18 mouse cellular contexts compared by ENCODE assay signal in the genomic region with DNA sequence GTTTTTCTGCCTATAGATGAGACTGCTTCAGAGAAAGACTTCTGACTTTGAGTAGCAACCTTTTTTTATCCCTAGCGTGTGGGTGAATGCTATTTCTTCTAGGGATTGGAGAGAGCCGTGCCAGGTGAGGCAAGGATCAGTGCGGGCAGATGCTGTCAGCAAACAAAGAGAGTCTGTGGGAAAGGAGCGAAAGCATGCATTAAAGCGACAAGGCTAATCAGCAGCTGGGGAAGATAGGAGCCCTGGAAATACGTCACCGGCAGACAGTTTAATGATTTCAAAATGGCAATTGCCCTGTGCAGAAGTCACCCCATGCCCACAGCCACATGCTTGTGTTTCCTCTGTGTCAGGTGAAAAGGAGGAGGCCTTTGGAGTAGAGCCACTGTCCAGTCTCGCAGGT. TPM values are rescaled to one million over a fixed set of nuclear protein-coding genes. Genes with fewer than 3 reads are reported as not detected.
A peak's percentile ranks its signal among the peaks of the same experiment; 100 is the strongest.
DNase-seq lines count a peak whose midpoint lies in the region; ATAC-seq and TF ChIP-seq lines count a peak whose summit lies in the region.
"Had no signal": no experiment of that assay in that cellular context is flagged by ENCODE, and none has a peak within 500 bp of the region (broad histone marks: within the 10 kb centered on the region; RNA-seq: fewer than 3 reads in every experiment).

No protein-coding gene starts in this region.

- no peak for TF ChIP-seq CTCF in midbrain, postnatal 0 days (IDR thresholded peaks at IDR 0.05)

- ATAC-seq in hindbrain, embryonic 12.5 days (ENCODE audit: low FRiP score), result no peak
- no peak for ATAC-seq in hindbrain, embryonic 11.5 days (ENCODE audit: low FRiP score)
- peak; percentile 29; the same call in 1 of the 2 replicates for ATAC-seq in forebrain, embryonic 14.5 days
- peak; percentile 18; the same call in 1 of the 2 replicates for ATAC-seq in hindbrain, embryonic 16.5 days
- ATAC-seq in midbrain, postnatal 0 days (ENCODE audit: low FRiP score), result 0 out of 2 replicates have a peak, but pooled peaks have one; percentile 43

- H3K4me1 ChIP-seq in hindbrain, embryonic 12.5 days, result peaks cover 15% of the 10 kb centered on the region
- 0 out of 2 replicates have a peak, but pooled peaks cover 5% of the 10 kb centered on the region for H3K4me1 ChIP-seq in hindbrain, embryonic 11.5 days (replicated peaks; ENCODE audit: control insufficient read depth, insufficient read depth, low read length)
- peaks cover 13% of the 10 kb centered on the region; the same call in 1 of the 2 replicates for H3K4me1 ChIP-seq in forebrain, embryonic 14.5 days (ENCODE audit: control insufficient read depth, insufficient read depth, low read length)
- H3K4me1 ChIP-seq in hindbrain, embryonic 16.5 days (ENCODE audit: control insufficient read depth, insufficient read depth, low read depth, low read length), result peaks cover 4% of the 10 kb centered on the region; the same call in 1 of the 2 replicates
- H3K4me1 ChIP-seq in midbrain, postnatal 0 days (ENCODE audit: insufficient read depth, low read length), result no peaks in the 10 kb centered on the region; the same call in 1 of the 2 replicates

- H3K9me3 ChIP-seq in hindbrain, embryonic 12.5 days (replicated peaks), result 0 out of 2 replicates have a peak, but pooled peaks cover 4% of the 10 kb centered on the region
- no peaks in the 10 kb centered on the region for H3K9me3 ChIP-seq in hindbrain, embryonic 11.5 days (ENCODE audit: control insufficient read depth, low read length)
- H3K9me3 ChIP-seq in forebrain, embryonic 14.5 days (replicated peaks; ENCODE audit: control insufficient read depth, low read length), result no peaks in the 10 kb centered on the region
- H3K9me3 ChIP-seq in hindbrain, embryonic 16.5 days (ENCODE audit: control insufficient read depth, low read length), result no peaks in the 10 kb centered on the region
- no peaks in the 10 kb centered on the region for H3K9me3 ChIP-seq in midbrain, postnatal 0 days (ENCODE audit: low read length)
- H3K9me3 ChIP-seq: G1E; liver, embryonic 13.5 days had no signal

- H3K27ac ChIP-seq in hindbrain, embryonic 12.5 days, result peak overlapping the region; percentile 30; the same call in 1 of the 2 replicates
- H3K27ac ChIP-seq in hindbrain, embryonic 11.5 days (ENCODE audit: low read depth, low read length), result no peak overlapping the region
- peak overlapping the region; percentile 59 for H3K27ac ChIP-seq in forebrain, embryonic 14.5 days (ENCODE audit: low read depth, low read length)
- 0 out of 2 replicates have a peak overlapping the region, but pooled peaks have one; percentile 24 for H3K27ac ChIP-seq in hindbrain, embryonic 16.5 days (ENCODE audit: low read depth, low read length)
- peak overlapping the region; percentile 19; the same call in 1 of the 2 replicates for H3K27ac ChIP-seq in midbrain, postnatal 0 days (ENCODE audit: low read depth, low read length)
- H3K27ac ChIP-seq: liver, embryonic 13.5 days had no signal

- DNase-seq in hindbrain, embryonic 11.5 days (ENCODE audit: low spot score), result no peak
- DNase-seq in forebrain, embryonic 14.5 days (ENCODE audit: low spot score), result peak; percentile 59
- no peak for DNase-seq in midbrain, postnatal 0 days (ENCODE audit: low spot score)
- DNase-seq in spleen, postnatal 14 days (ENCODE audit: low spot score in 2 of 2), result no peak
- DNase-seq in thymus, postnatal 25 days, result no peak
- DNase-seq in gastrocnemius, postnatal 36 days, result no peak
- DNase-seq: adrenal gland, adult 2 months; cerebellum, adult 9-11 months; heart, postnatal 36 days; kidney, adult 2 months; layer of hippocampus, postnatal 36 days; left cerebral cortex, postnatal 4 days; liver, embryonic 13.5 days; thymus, adult 2 months had no signal

- peaks cover 4% of the 10 kb centered on the region; the same call in 1 of the 2 replicates for H3K27me3 ChIP-seq in hindbrain, embryonic 12.5 days
- H3K27me3 ChIP-seq in hindbrain, embryonic 11.5 days (ENCODE audit: control insufficient read depth, insufficient read depth, low read length), result no peaks in the 10 kb centered on the region
- no peaks in the 10 kb centered on the region for H3K27me3 ChIP-seq in forebrain, embryonic 14.5 days (replicated peaks; ENCODE audit: control insufficient read depth, insufficient read depth, low read length)
- no peaks in the 10 kb centered on the region for H3K27me3 ChIP-seq in hindbrain, embryonic 16.5 days (replicated peaks; ENCODE audit: control insufficient read depth, insufficient read depth, low read length)
- H3K27me3 ChIP-seq in midbrain, postnatal 0 days (ENCODE audit: insufficient read depth, low read length), result no peaks in the 10 kb centered on the region
- H3K27me3 ChIP-seq: liver, embryonic 13.5 days had no signal

- intact Hi-C loops in gastrocnemius, postnatal 36 days (cut with DNase I), result no loop called here

- no peaks in the 10 kb centered on the region for H3K36me3 ChIP-seq in hindbrain, embryonic 12.5 days
- no peaks in the 10 kb centered on the region for H3K36me3 ChIP-seq in hindbrain, embryonic 11.5 days (ENCODE audit: control insufficient read depth, insufficient read depth, low read length)
- no peaks in the 10 kb centered on the region for H3K36me3 ChIP-seq in forebrain, embryonic 14.5 days (ENCODE audit: control insufficient read depth, insufficient read depth, low read length)
- H3K36me3 ChIP-seq in hindbrain, embryonic 16.5 days (ENCODE audit: control insufficient read depth, insufficient read depth, low read length), result no peaks in the 10 kb centered on the region
- H3K36me3 ChIP-seq in midbrain, postnatal 0 days (ENCODE audit: insufficient read depth, low read length), result no peaks in the 10 kb centered on the region
- H3K36me3 ChIP-seq: G1E; liver, embryonic 13.5 days had no signal

- no peak overlapping the region for H3K4me2 ChIP-seq in hindbrain, embryonic 12.5 days (replicated peaks)
- H3K4me2 ChIP-seq in hindbrain, embryonic 11.5 days (replicated peaks; ENCODE audit: low read depth, low read length), result no peak overlapping the region
- no peak overlapping the region for H3K4me2 ChIP-seq in forebrain, embryonic 14.5 days (ENCODE audit: low read length)
- H3K4me2 ChIP-seq in hindbrain, embryonic 16.5 days (ENCODE audit: low read length), result no peak overlapping the region
- H3K4me2 ChIP-seq in midbrain, postnatal 0 days (ENCODE audit: low read depth, low read length, poor library complexity, severe bottlenecking), result no peak overlapping the region
- H3K4me2 ChIP-seq: liver, embryonic 13.5 days had no signal

- no peak overlapping the region for H3K4me3 ChIP-seq in hindbrain, embryonic 12.5 days
- no peak overlapping the region for H3K4me3 ChIP-seq in hindbrain, embryonic 11.5 days (ENCODE audit: low read depth, low read length)
- no peak overlapping the region for H3K4me3 ChIP-seq in forebrain, embryonic 14.5 days (ENCODE audit: low read depth, low read length)
- H3K4me3 ChIP-seq in hindbrain, embryonic 16.5 days (ENCODE audit: low read length), result no peak overlapping the region
- no peak overlapping the region for H3K4me3 ChIP-seq in midbrain, postnatal 0 days (ENCODE audit: low read depth, low read length)
- H3K4me3 ChIP-seq: liver, embryonic 13.5 days; myocyte had no signal

- WGBS in hindbrain, embryonic 12.5 days, result 47% methylated on average over 8 of the region's 8 CpGs
- WGBS in hindbrain, embryonic 11.5 days, result 59% methylated on average over 8 of the region's 8 CpGs
- 32% methylated on average over 8 of the region's 8 CpGs for WGBS in forebrain, embryonic 14.5 days
- 41% methylated on average over 8 of the region's 8 CpGs for WGBS in hindbrain, embryonic 16.5 days
- 35% methylated on average over 8 of the region's 8 CpGs for WGBS in midbrain, postnatal 0 days

- H3K9ac ChIP-seq in hindbrain, embryonic 12.5 days, result no peak overlapping the region
- H3K9ac ChIP-seq in hindbrain, embryonic 11.5 days (ENCODE audit: low read depth, low read length), result no peak overlapping the region
- peak overlapping the region; percentile 2; the same call in 1 of the 2 replicates for H3K9ac ChIP-seq in forebrain, embryonic 14.5 days (ENCODE audit: low read length)
- H3K9ac ChIP-seq in hindbrain, embryonic 16.5 days (ENCODE audit: low read depth, low read length), result no peak overlapping the region
- peak overlapping the region; percentile 15; the same call in 1 of the 2 replicates for H3K9ac ChIP-seq in midbrain, postnatal 0 days (replicated peaks; ENCODE audit: low read length, poor library complexity, severe bottlenecking)
- H3K9ac ChIP-seq: liver, embryonic 13.5 days had no signal

RNA-seq across cellular contexts. Expression of a gene that starts 39.1 kb away (rescaled TPM):
- polyA plus RNA-seq in hindbrain, embryonic 12.5 days (2016; fragmentation: Nextera tagmentation; extraction: Ambion mirVana), result 3.9 and 4.1 TPM in 2 replicates
- polyA plus RNA-seq in hindbrain, embryonic 11.5 days (2014; fragmentation: Nextera tagmentation; extraction: Ambion mirVana), result 3.2 and 3.6 TPM in 2 replicates
- polyA plus RNA-seq in forebrain, embryonic 14.5 days (2014; fragmentation: Nextera tagmentation; extraction: Ambion mirVana), result 16.5 and 17.9 TPM in 2 replicates
- 5.0 and 5.3 TPM in 2 replicates for polyA plus RNA-seq in hindbrain, embryonic 16.5 days (2015; fragmentation: Nextera tagmentation; extraction: Ambion mirVana)
- total RNA-seq in midbrain, postnatal 0 days (2014; rRNA removed), result 32.8 and 49.4 TPM in 2 replicates
- polyA plus RNA-seq in midbrain, postnatal 0 days (2015; fragmentation: Nextera tagmentation; extraction: Ambion mirVana), result 5.7 and 6.5 TPM in 2 replicates
- 10 to 100 TPM; 13.1 to 13.6 TPM for total RNA-seq in gastrocnemius, postnatal 36 days (2021)

Comparison
In these comparisons a context has a peak if more than half of its experiments do, and no peak if none do; other contexts are left out.
1. ATAC-seq: peak in forebrain, embryonic 14.5 days (single experiment), hindbrain, embryonic 16.5 days (single experiment) and midbrain, postnatal 0 days (single experiment); none in hindbrain, embryonic 12.5 days (single experiment) and hindbrain, embryonic 11.5 days (single experiment).
2. H3K9ac ChIP-seq: peak in forebrain, embryonic 14.5 days (single experiment) and midbrain, postnatal 0 days (single experiment); none in hindbrain, embryonic 12.5 days (single experiment), hindbrain, embryonic 11.5 days (single experiment) and hindbrain, embryonic 16.5 days (single experiment).